Mouse (Mus musculus): ENCODE data around the gene Mthfd2l. TPM values are rescaled to one million over a fixed set of nuclear protein-coding genes. Genes with fewer than 3 reads are reported as not detected.

The Mthfd2l gene
- polyA plus RNA-seq (2014; fragmentation: Nextera tagmentation; extraction: Ambion mirVana) = 59.5 and 72.7 TPM in 2 replicates

- peaks cover 9% of the 10 kb centered on the region for H3K36me3 ChIP-seq (ENCODE audit: control insufficient read depth, insufficient read depth, low read length)
- H3K27me3 ChIP-seq (ENCODE audit: control insufficient read depth, insufficient read depth, low read length) = no peaks in the 10 kb centered on the region
- peak within 1 kb of the TSS; percentile 98 for H3K9ac ChIP-seq (ENCODE audit: low read depth, low read length)
- peak; percentile 99 for ATAC-seq (ENCODE audit: low FRiP score, low TSS enrichment)
- H3K4me2 ChIP-seq (replicated peaks; ENCODE audit: low read depth, low read length) = peak within 1 kb of the TSS; percentile 53
- H3K27ac ChIP-seq (ENCODE audit: low read depth, low read length) = peak within 1 kb of the TSS; percentile 98
- peak within 1 kb of the TSS; percentile 71 for H3K4me3 ChIP-seq (ENCODE audit: low read length)
- H3K9me3 ChIP-seq (ENCODE audit: control insufficient read depth, low read length) = no peaks in the 10 kb centered on the region
- H3K4me1 ChIP-seq (ENCODE audit: control insufficient read depth, insufficient read depth, low read length) = peaks cover 10% of the 10 kb centered on the region; the same call in 1 of the 2 replicates
- WGBS = under 1% methylated on average over 58 of the region's 79 CpGs
Observed at GRCm38 (mm10) chr5:90930971-90931851, at the start of gene Mthfd2l. Mthfd2l (plus strand) TSS chr5:90931117.

GRCm38 (mm10) chr5:90881682-90882081 is 49.2 kb upstream of the Mthfd2l start:
- no peak overlapping the region for H3K4me2 ChIP-seq (replicated peaks; ENCODE audit: low read depth, low read length)
- no peak overlapping the region for H3K4me3 ChIP-seq (ENCODE audit: low read length)
- 90% methylated on average over 5 of the region's 5 CpGs for WGBS
- ATAC-seq (ENCODE audit: low FRiP score, low TSS enrichment) = no peak
- no peaks in the 10 kb centered on the region for H3K36me3 ChIP-seq (ENCODE audit: control insufficient read depth, insufficient read depth, low read length)
- no peak overlapping the region for H3K27ac ChIP-seq (ENCODE audit: low read depth, low read length)
- H3K4me1 ChIP-seq (ENCODE audit: control insufficient read depth, insufficient read depth, low read length) = no peaks in the 10 kb centered on the region
- no peak overlapping the region for H3K9ac ChIP-seq (ENCODE audit: low read depth, low read length)
- H3K9me3 ChIP-seq (ENCODE audit: control insufficient read depth, low read length) = no peaks in the 10 kb centered on the region
- H3K27me3 ChIP-seq (ENCODE audit: control insufficient read depth, insufficient read depth, low read length) = no peaks in the 10 kb centered on the region

GRCm38 (mm10) chr5:90882146-90882545 is 48.8 kb upstream of the Mthfd2l start:
- no peaks in the 10 kb centered on the region for H3K27me3 ChIP-seq (ENCODE audit: control insufficient read depth, insufficient read depth, low read length)
- no peaks in the 10 kb centered on the region for H3K36me3 ChIP-seq (ENCODE audit: control insufficient read depth, insufficient read depth, low read length)
- no peak overlapping the region for H3K9ac ChIP-seq (ENCODE audit: low read depth, low read length)
- H3K4me3 ChIP-seq (ENCODE audit: low read length) = no peak overlapping the region
- 92% methylated on average over 5 of the region's 5 CpGs for WGBS
- no peaks in the 10 kb centered on the region for H3K9me3 ChIP-seq (ENCODE audit: control insufficient read depth, low read length)
- H3K4me2 ChIP-seq (replicated peaks; ENCODE audit: low read depth, low read length) = no peak overlapping the region
- H3K4me1 ChIP-seq (ENCODE audit: control insufficient read depth, insufficient read depth, low read length) = no peaks in the 10 kb centered on the region
- ATAC-seq (ENCODE audit: low FRiP score, low TSS enrichment) = no peak
- H3K27ac ChIP-seq (ENCODE audit: low read depth, low read length) = no peak overlapping the region

- WGBS = 55% methylated on average over 2 of the region's 2 CpGs
- H3K9ac ChIP-seq (ENCODE audit: low read depth, low read length) = no peak overlapping the region
- H3K4me2 ChIP-seq (replicated peaks; ENCODE audit: low read depth, low read length) = no peak overlapping the region
- no peaks in the 10 kb centered on the region for H3K4me1 ChIP-seq (ENCODE audit: control insufficient read depth, insufficient read depth, low read length)
- no peaks in the 10 kb centered on the region for H3K36me3 ChIP-seq (ENCODE audit: control insufficient read depth, insufficient read depth, low read length)
- H3K4me3 ChIP-seq (ENCODE audit: low read length) = no peak overlapping the region
- no peak overlapping the region; the same call in 1 of the 2 replicates for H3K27ac ChIP-seq (ENCODE audit: low read depth, low read length)
- ATAC-seq (ENCODE audit: low FRiP score, low TSS enrichment) = no peak
- H3K9me3 ChIP-seq (ENCODE audit: control insufficient read depth, low read length) = no peaks in the 10 kb centered on the region
- no peaks in the 10 kb centered on the region for H3K27me3 ChIP-seq (ENCODE audit: control insufficient read depth, insufficient read depth, low read length)
Observed at GRCm38 (mm10) chr5:90884628-90885242, 46.2 kb upstream of the Mthfd2l start.

GRCm38 (mm10) chr5:90888661-90889060 is 42.3 kb upstream of the Mthfd2l start:
- no peak overlapping the region for H3K27ac ChIP-seq (ENCODE audit: low read depth, low read length)
- no peak for ATAC-seq (ENCODE audit: low FRiP score, low TSS enrichment)
- no peak overlapping the region for H3K4me3 ChIP-seq (ENCODE audit: low read length)
- no peaks in the 10 kb centered on the region for H3K9me3 ChIP-seq (ENCODE audit: control insufficient read depth, low read length)
- H3K36me3 ChIP-seq (ENCODE audit: control insufficient read depth, insufficient read depth, low read length) = no peaks in the 10 kb centered on the region
- no peaks in the 10 kb centered on the region for H3K27me3 ChIP-seq (ENCODE audit: control insufficient read depth, insufficient read depth, low read length)
- 0 out of 2 replicates have a peak, but pooled peaks cover 3% of the 10 kb centered on the region for H3K4me1 ChIP-seq (ENCODE audit: control insufficient read depth, insufficient read depth, low read length)
- no peak overlapping the region for H3K9ac ChIP-seq (ENCODE audit: low read depth, low read length)
- no peak overlapping the region for H3K4me2 ChIP-seq (replicated peaks; ENCODE audit: low read depth, low read length)
- WGBS = 69% methylated on average over 5 of the region's 5 CpGs

- Histone ChIP-seq H3K9ac (ENCODE audit: low read depth, low read length) (peak within 1 kb of the TSS; percentile 64), H3K4me3 (ENCODE audit: low read length) (peak within 1 kb of the TSS; percentile 52), H3K36me3 (ENCODE audit: control insufficient read depth, insufficient read depth, low read length) (no peaks in the 10 kb centered on the region), H3K4me2 (replicated peaks; ENCODE audit: low read depth, low read length) (peak within 1 kb of the TSS; percentile 81), H3K27ac (ENCODE audit: low read depth, low read length) (no peak within 1 kb of the TSS), H3K4me1 (ENCODE audit: control insufficient read depth, insufficient read depth, low read length) (0 out of 2 replicates have a peak, but pooled peaks cover 3% of the 10 kb centered on the region), H3K27me3 (ENCODE audit: control insufficient read depth, insufficient read depth, low read length) (no peaks in the 10 kb centered on the region), H3K9me3 (ENCODE audit: control insufficient read depth, low read length) (no peaks in the 10 kb centered on the region)
- 7% methylated on average over 30 of the region's 30 CpGs for WGBS
- peak; percentile 87 for ATAC-seq (ENCODE audit: low FRiP score, low TSS enrichment)
Observed at GRCm38 (mm10) chr5:90890519-90891463, 40.1 kb upstream of the Mthfd2l start, which contains the start of gene Cxcl1. Cxcl1 (plus strand) TSS chr5:90891241.

- WGBS = 20% methylated on average over 10 of the region's 10 CpGs
- Histone ChIP-seq H3K36me3 (ENCODE audit: control insufficient read depth, insufficient read depth, low read length) (no peaks in the 10 kb centered on the region), H3K9ac (ENCODE audit: low read depth, low read length) (peak overlapping the region; percentile 64), H3K9me3 (ENCODE audit: control insufficient read depth, low read length) (no peaks in the 10 kb centered on the region), H3K27ac (ENCODE audit: low read depth, low read length) (no peak overlapping the region), H3K4me3 (ENCODE audit: low read length) (peak overlapping the region; percentile 52), H3K27me3 (ENCODE audit: control insufficient read depth, insufficient read depth, low read length) (no peaks in the 10 kb centered on the region), H3K4me2 (replicated peaks; ENCODE audit: low read depth, low read length) (peak overlapping the region; percentile 81), H3K4me1 (ENCODE audit: control insufficient read depth, insufficient read depth, low read length) (0 out of 2 replicates have a peak, but pooled peaks cover 3% of the 10 kb centered on the region)
- ATAC-seq (ENCODE audit: low FRiP score, low TSS enrichment) = no peak
Observed at GRCm38 (mm10) chr5:90891464-90891813, 39.5 kb upstream of the Mthfd2l start.

- 73% methylated on average over 8 of the region's 8 CpGs for WGBS
- Histone ChIP-seq H3K9me3 (ENCODE audit: control insufficient read depth, low read length) (no peaks in the 10 kb centered on the region), H3K4me3 (ENCODE audit: low read length) (no peak overlapping the region), H3K27me3 (ENCODE audit: control insufficient read depth, insufficient read depth, low read length) (no peaks in the 10 kb centered on the region), H3K9ac (ENCODE audit: low read depth, low read length) (no peak overlapping the region), H3K36me3 (ENCODE audit: control insufficient read depth, insufficient read depth, low read length) (no peaks in the 10 kb centered on the region), H3K27ac (ENCODE audit: low read depth, low read length) (no peak overlapping the region), H3K4me1 (ENCODE audit: control insufficient read depth, insufficient read depth, low read length) (0 out of 2 replicates have a peak, but pooled peaks cover 3% of the 10 kb centered on the region), H3K4me2 (replicated peaks; ENCODE audit: low read depth, low read length) (no peak overlapping the region)
- no peak for ATAC-seq (ENCODE audit: low FRiP score, low TSS enrichment)
Observed at GRCm38 (mm10) chr5:90894231-90894630, 36.7 kb upstream of the Mthfd2l start.
